Mouse (Mus musculus) hindbrain, postnatal 0 days (tissue): ENCODE data around the gene B3gnt3. TPM values are rescaled to one million over a fixed set of nuclear protein-coding genes. Genes with fewer than 3 reads are reported as not detected.

Source experiments
- ATAC-seq: fragments of 200-750 bp; cut with Nextera tagmentation; 2 replicates; pipeline ENCODE4 v1.8.0; 2017; ENCODE audit warnings: mild to moderate bottlenecking, moderate TSS enrichment, moderate library complexity
- DNase-seq: peaks from one replicate; pipeline ENCODE4 v3.0.0-alpha.2; 2015; ENCODE audit warnings: low spot score
- H3K27ac ChIP-seq: fragments of 300-500 bp; sonication (generic); 2 replicates; pipeline ENCODE4 v1.5.1; 2014; ENCODE audit warnings: mild to moderate bottlenecking
- H3K27me3 ChIP-seq: fragments of 300-500 bp; sonication (generic); 2 replicates; pipeline ENCODE4 v1.6.1; 2014; ENCODE audit warnings: low read length, mixed read lengths; ENCODE audit not compliant: insufficient read depth
- H3K36me3 ChIP-seq: fragments of 300-500 bp; sonication (generic); 2 replicates; pipeline ENCODE4 v1.6.1; 2014; ENCODE audit warnings: low read length, mixed read lengths; ENCODE audit not compliant: insufficient read depth
- H3K4me1 ChIP-seq: fragments of 300-500 bp; sonication (generic); 2 replicates; pipeline ENCODE4 v1.6.1; 2014; ENCODE audit warnings: antibody characterized with exemption, low read length, mixed read lengths; ENCODE audit not compliant: insufficient read depth
- H3K4me2 ChIP-seq: fragments of 300-500 bp; sonication (generic); 2 replicates; pipeline ENCODE4 v1.6.1; 2014; ENCODE audit warnings: low read depth, mild to moderate bottlenecking, low read length, moderate library complexity, mixed read lengths
- H3K4me3 ChIP-seq: fragments of 300-500 bp; sonication (generic); 2 replicates; pipeline ENCODE4 v1.5.1; 2014; ENCODE audit warnings: low read length
- H3K9ac ChIP-seq: fragments of 300-500 bp; sonication (generic); replicated peaks from 2 replicates; pipeline ENCODE4 v1.6.1; 2014; ENCODE audit warnings: mild to moderate bottlenecking, low read length, moderate library complexity, mixed read lengths
- H3K9me3 ChIP-seq: fragments of 300-500 bp; sonication (generic); 2 replicates; pipeline ENCODE4 v1.6.1; 2016; ENCODE audit warnings: low read length, mixed read lengths
- CTCF ChIP-seq: IDR thresholded peaks from 2 replicates; pipeline ENCODE4 v1.5.1; 2016; ENCODE audit warnings: antibody characterized with exemption, control low read depth, low read depth
- WGBS: fragments of 180-500 bp; shearing (Covaris S2); extraction: QIAGEN DNeasy Blood & Tissue Kit; methylation state at CpG from one replicate; pipeline ENCODE4 v1.1.7; 2014; 5-methylcytosine and 5-hydroxymethylcytosine counted together
- polyA plus RNA-seq: library from polyadenylated mRNA; unstranded; fragments of >200 nt; fragmentation: Nextera tagmentation; extraction: Ambion mirVana; gene quantifications from 2 replicates; pipeline ENCODE4 v1.2.1, GENCODE M21; 2015
- total RNA-seq: library from RNA; depleted of rRNA; stranded (reverse); fragments of >200 nt; gene quantifications from 2 replicates; pipeline ENCODE4 v1.2.3, GENCODE M21; 2014

B3gnt3 gene
- total and polyA plus RNA-seq, 2 experiments from 2014 or later: 0.42 to 0.60 TPM

GRCm38 (mm10) chr8:71675456-71676019 lies 26.1 kb downstream of the B3gnt3 start:
- Histone ChIP-seq H3K4me2 (peak overlapping the region; percentile 90), H3K4me3 (peak overlapping the region; percentile 63), H3K27me3 (peaks cover 22% of the 10 kb centered on the region; the same call in 1 of the 2 replicates), H3K36me3 (no peaks in the 10 kb centered on the region), H3K27ac (peak overlapping the region; percentile 78), H3K9ac (peak overlapping the region; percentile 69), H3K4me1 (peaks cover 15% of the 10 kb centered on the region), H3K9me3 (no peaks in the 10 kb centered on the region)
- DNase-seq (no peak), ATAC-seq (no peak)
- 32% methylated on average over 9 of the region's 9 CpGs for WGBS
- no peak for TF ChIP-seq CTCF

- 56% methylated on average over 2 of the region's 2 CpGs for WGBS
- DNase-seq: no peak
Observed at GRCm38 (mm10) chr8:71674071-71674470, 27.5 kb downstream of the B3gnt3 start.

GRCm38 (mm10) chr8:71672168-71672735 lies 29.3 kb downstream of the B3gnt3 start:
- Histone ChIP-seq H3K4me1 (peaks cover 27% of the 10 kb centered on the region), H3K9me3 (no peaks in the 10 kb centered on the region), H3K36me3 (no peaks in the 10 kb centered on the region), H3K4me3 (peak overlapping the region; percentile 86), H3K27ac (peak overlapping the region; percentile 91), H3K27me3 (no peaks in the 10 kb centered on the region), H3K9ac (peak overlapping the region; percentile 72), H3K4me2 (peak overlapping the region; percentile 58)
- 54% methylated on average over 6 of the region's 6 CpGs for WGBS
- no peak for ATAC-seq
- DNase-seq: no peak
- TF ChIP-seq CTCF: no peak

More at GRCm38 (mm10) chr8:71674071-71674470, 27.5 kb downstream of the B3gnt3 start:
- Histone ChIP-seq H3K4me2 (no peak overlapping the region), H3K27ac (no peak overlapping the region), H3K4me1 (peaks cover 15% of the 10 kb centered on the region), H3K27me3 (peaks cover 15% of the 10 kb centered on the region; the same call in 1 of the 2 replicates), H3K9ac (no peak overlapping the region), H3K9me3 (no peaks in the 10 kb centered on the region), H3K4me3 (no peak overlapping the region), H3K36me3 (no peaks in the 10 kb centered on the region)
- no peak for TF ChIP-seq CTCF
- ATAC-seq: no peak

- ATAC-seq: peak; percentile 73
- DNase-seq: peak; percentile 96
- peak within 1 kb of the TSS; percentile 72 for H3K9ac ChIP-seq
- H3K36me3 ChIP-seq: no peaks in the 10 kb centered on the region
- no peaks in the 10 kb centered on the region for H3K27me3 ChIP-seq
- TF ChIP-seq CTCF: no peak
- under 1% methylated on average over 42 of the region's 42 CpGs for WGBS
- peaks cover 27% of the 10 kb centered on the region for H3K4me1 ChIP-seq
- H3K4me2 ChIP-seq: peak within 1 kb of the TSS; percentile 58
- no peaks in the 10 kb centered on the region for H3K9me3 ChIP-seq
- peak within 1 kb of the TSS; percentile 91 for H3K27ac ChIP-seq
- H3K4me3 ChIP-seq: peak within 1 kb of the TSS; percentile 86
Observed at GRCm38 (mm10) chr8:71671549-71671965, 30.0 kb downstream of the B3gnt3 start, which contains the start of gene Unc13a. TSS of gene Unc13a (minus strand) at chr8:71671757.

- peaks cover 28% of the 10 kb centered on the region for H3K4me1 ChIP-seq
- peak overlapping the region; percentile 91 for H3K27ac ChIP-seq
- no peaks in the 10 kb centered on the region for H3K9me3 ChIP-seq
- peak overlapping the region; percentile 58 for H3K4me2 ChIP-seq
- no peaks in the 10 kb centered on the region for H3K36me3 ChIP-seq
- no peaks in the 10 kb centered on the region for H3K27me3 ChIP-seq
- WGBS: under 1% methylated on average over 58 of the region's 64 CpGs
- H3K4me3 ChIP-seq: peak overlapping the region; percentile 86
- ATAC-seq (peak; percentile 63), DNase-seq (peak; percentile 92)
- H3K9ac ChIP-seq: peak overlapping the region; percentile 72
- TF ChIP-seq CTCF: no peak
Observed at GRCm38 (mm10) chr8:71670621-71671548, 30.7 kb downstream of the B3gnt3 start.

GRCm38 (mm10) chr8:71670198-71670597 lies 31.4 kb downstream of the B3gnt3 start:
- TF ChIP-seq CTCF: no peak

More at GRCm38 (mm10) chr8:71670198-71670597, 31.4 kb downstream of the B3gnt3 start:
- ATAC-seq (peak; percentile 10), DNase-seq (no peak)
- Histone ChIP-seq H3K4me3 (peak overlapping the region; percentile 86), H3K4me2 (peak overlapping the region; percentile 58), H3K27me3 (no peaks in the 10 kb centered on the region), H3K27ac (peak overlapping the region; percentile 66), H3K4me1 (peaks cover 33% of the 10 kb centered on the region), H3K9ac (peak overlapping the region; percentile 57), H3K36me3 (no peaks in the 10 kb centered on the region), H3K9me3 (no peaks in the 10 kb centered on the region)
- WGBS: 4% methylated on average over 10 of the region's 12 CpGs
